Mouse (Mus musculus) lung, embryonic 15.5 days (tissue): ENCODE data around the gene Lcn5. TPM values are rescaled to one million over a fixed set of nuclear protein-coding genes. Genes with fewer than 3 reads are reported as not detected.

Source experiments
- polyA plus RNA-seq: library from polyadenylated mRNA; unstranded; fragments of >200 nt; fragmentation: Nextera tagmentation; extraction: Ambion mirVana; gene quantifications from 2 replicates; pipeline ENCODE4 v1.2.1, GENCODE M21; 2015

Gene Lcn5
- polyA plus RNA-seq, 1 experiment from 2014 or later, result not detected

Other genes with a start within 250 kb of the Lcn5 start
- gene Fut7, start 234.7 kb upstream of the Lcn5 start, polyA plus RNA-seq, result 0.11 TPM in 1 of 2 replicates, not detected in the other
- gene Abca2, start 229.2 kb upstream of the Lcn5 start, polyA plus RNA-seq, result 4.5 and 4.8 TPM in 2 replicates
- gene Clic3, start 201.1 kb upstream of the Lcn5 start, polyA plus RNA-seq, result 77.9 and 90.3 TPM in 2 replicates
- 31.5 and 37.0 TPM in 2 replicates for gene Paxx, start 196.9 kb upstream of the Lcn5 start, polyA plus RNA-seq
- gene Ptgds, start 187.9 kb upstream of the Lcn5 start, polyA plus RNA-seq, result 10.2 and 24.3 TPM in 2 replicates
- not detected in 2 replicates for gene Lcn12, start 164.0 kb upstream of the Lcn5 start, polyA plus RNA-seq
- gene Fbxw5, start 157.2 kb upstream of the Lcn5 start, polyA plus RNA-seq, result 72.8 and 76.2 TPM in 2 replicates
- gene C8g, start 156.2 kb upstream of the Lcn5 start, polyA plus RNA-seq, result 5.8 and 6.6 TPM in 2 replicates
- gene Traf2, start 111.0 kb upstream of the Lcn5 start, polyA plus RNA-seq, result 37.1 and 41.3 TPM in 2 replicates
- 311 and 323 TPM in 2 replicates for gene Edf1, start 100.1 kb upstream of the Lcn5 start, polyA plus RNA-seq
- gene Mamdc4, start 83.1 kb upstream of the Lcn5 start, polyA plus RNA-seq, result 4.5 and 7.1 TPM in 2 replicates
- gene Phpt1, start 82.7 kb upstream of the Lcn5 start, polyA plus RNA-seq, result 163 and 177 TPM in 2 replicates
- 0.09 TPM in 1 of 2 replicates, not detected in the other for gene Ajm1, start 76.2 kb upstream of the Lcn5 start, polyA plus RNA-seq
- 74.0 and 75.2 TPM in 2 replicates for gene Rabl6, start 49.4 kb upstream of the Lcn5 start, polyA plus RNA-seq
- 0.17 and 0.45 TPM in 2 replicates for gene Ccdc183, start 40.3 kb upstream of the Lcn5 start, polyA plus RNA-seq
- gene Tmem141, start 35.9 kb upstream of the Lcn5 start, polyA plus RNA-seq, result 26.8 and 27.2 TPM in 2 replicates
- 2.4 and 3.6 TPM in 2 replicates for gene Fcna, start 29.9 kb upstream of the Lcn5 start, polyA plus RNA-seq
- gene Lcn8, start 4.8 kb upstream of the Lcn5 start, polyA plus RNA-seq, result 0.26 and 0.40 TPM in 2 replicates
- not detected in 2 replicates for gene Lcn6, start 18.8 kb downstream of the Lcn5 start, polyA plus RNA-seq
- gene Lcn10, start 24.8 kb downstream of the Lcn5 start, polyA plus RNA-seq, result not detected in 2 replicates
- gene Obp2a, start 42.1 kb downstream of the Lcn5 start, polyA plus RNA-seq, result not detected in 2 replicates
- 64.4 and 69.3 TPM in 2 replicates for gene Bmyc, start 48.8 kb downstream of the Lcn5 start, polyA plus RNA-seq
- gene Obp2b, start 79.1 kb downstream of the Lcn5 start, polyA plus RNA-seq, result not detected in 2 replicates
- not detected in 2 replicates for gene Lcn3, start 107.6 kb downstream of the Lcn5 start, polyA plus RNA-seq
- not detected in 2 replicates for gene Lcn11, start 119.1 kb downstream of the Lcn5 start, polyA plus RNA-seq
- not detected in 2 replicates for gene Gm13539, start 124.3 kb downstream of the Lcn5 start, polyA plus RNA-seq
- not detected in 2 replicates for gene Glt6d1, start 157.9 kb downstream of the Lcn5 start, polyA plus RNA-seq
- gene Lcn9, start 165.2 kb downstream of the Lcn5 start, polyA plus RNA-seq, result not detected in 2 replicates
- not detected in 2 replicates for gene Sohlh1, start 189.3 kb downstream of the Lcn5 start, polyA plus RNA-seq
- gene Kcnt1, start 205.8 kb downstream of the Lcn5 start, polyA plus RNA-seq, result 0.14 and 0.22 TPM in 2 replicates